Mouse (Mus musculus) forebrain, postnatal 0 days (tissue): ENCODE results near the gene 4931422A03Rik. TPM values are rescaled to one million over a fixed set of nuclear protein-coding genes. Genes with fewer than 3 reads are reported as not detected.

Experiments used
- ATAC-seq: fragments of 200-750 bp; cut with Nextera tagmentation; 2 replicates; pipeline ENCODE4 v1.8.0; 2017; ENCODE audit warnings: mild to moderate bottlenecking, moderate library complexity
- DNase-seq: peaks from one replicate; pipeline ENCODE4 v3.0.0-alpha.2; 2015
- H3K27ac ChIP-seq: fragments of 300-500 bp; sonication (generic); 2 replicates; pipeline ENCODE4 v1.5.1; 2014; ENCODE audit warnings: low read depth, mild to moderate bottlenecking, antibody characterized with exemption, low read length, moderate library complexity, mixed read lengths
- H3K27me3 ChIP-seq: fragments of 300-500 bp; sonication (generic); 2 replicates; pipeline ENCODE4 v1.6.1; 2014; ENCODE audit warnings: mild to moderate bottlenecking, low read length, mixed read lengths; ENCODE audit not compliant: insufficient read depth
- H3K36me3 ChIP-seq: fragments of 300-500 bp; sonication (generic); 2 replicates; pipeline ENCODE4 v1.6.1; 2014; ENCODE audit warnings: mild to moderate bottlenecking, moderate library complexity; ENCODE audit not compliant: insufficient read depth
- H3K4me1 ChIP-seq: fragments of 300-500 bp; sonication (generic); 2 replicates; pipeline ENCODE4 v1.6.1; 2014; ENCODE audit warnings: antibody characterized with exemption; ENCODE audit not compliant: insufficient read depth
- H3K4me2 ChIP-seq: fragments of 300-500 bp; sonication (generic); 2 replicates; pipeline ENCODE4 v1.6.1; 2014; ENCODE audit warnings: low read depth, mild to moderate bottlenecking, moderate library complexity
- H3K4me3 ChIP-seq: fragments of 300-500 bp; sonication (generic); 2 replicates; pipeline ENCODE4 v1.5.1; 2014; ENCODE audit warnings: low read depth, low read length, mixed read lengths
- H3K9ac ChIP-seq: fragments of 300-500 bp; sonication (generic); 2 replicates; pipeline ENCODE4 v1.6.1; 2014; ENCODE audit warnings: mild to moderate bottlenecking
- H3K9me3 ChIP-seq: fragments of 300-500 bp; sonication (generic); 2 replicates; pipeline ENCODE4 v1.6.1; 2016; ENCODE audit warnings: low read length
- CTCF ChIP-seq: sonication (generic); IDR thresholded peaks from 2 replicates; pipeline ENCODE4 v1.5.1; 2016; ENCODE audit warnings: antibody characterized with exemption, control low read depth, low read depth
- WGBS: fragments of 180-500 bp; shearing (Covaris S2); extraction: QIAGEN DNeasy Blood & Tissue Kit; methylation state at CpG from one replicate; pipeline ENCODE4 v1.1.7; 2014; 5-methylcytosine and 5-hydroxymethylcytosine counted together
- polyA plus RNA-seq: library from polyadenylated mRNA; unstranded; fragments of >200 nt; fragmentation: Nextera tagmentation; extraction: Ambion mirVana; gene quantifications from 2 replicates; pipeline ENCODE4 v1.2.1, GENCODE M21; 2015
- total RNA-seq: library from RNA; depleted of rRNA; stranded (reverse); fragments of >200 nt; gene quantifications from 2 replicates; pipeline ENCODE4 v1.2.3, GENCODE M21; 2014

Gene 4931422A03Rik
- total and polyA plus RNA-seq, 2 experiments from 2014 or later, result 0.94 TPM; not detected in 1

DNA sequence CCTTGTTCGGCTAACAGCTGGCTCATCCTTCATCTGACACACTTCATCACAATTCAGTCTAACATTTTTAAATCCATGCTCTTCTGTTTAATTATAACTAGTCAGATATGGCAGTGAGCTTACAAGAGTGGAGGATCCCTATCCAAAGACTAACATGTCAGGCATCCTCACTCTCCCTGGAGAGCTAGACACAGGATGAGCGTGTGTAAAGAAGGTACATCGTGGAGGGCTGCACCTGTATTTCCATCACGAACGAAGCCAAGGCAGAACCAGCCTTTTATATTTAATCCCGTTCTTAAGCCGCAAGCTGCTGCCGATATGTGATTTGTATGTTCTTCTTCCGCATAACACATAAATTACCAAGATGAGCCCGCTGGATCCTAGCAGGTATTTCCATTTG lies 45.0 kb downstream of the 4931422A03Rik start:
- H3K27me3 ChIP-seq, result no peaks in the 10 kb centered on the region
- H3K36me3 ChIP-seq, result no peaks in the 10 kb centered on the region
- no peak for DNase-seq
- TF ChIP-seq CTCF, result no peak
- H3K4me2 ChIP-seq, result no peak overlapping the region
- no peak overlapping the region for H3K4me3 ChIP-seq
- no peaks in the 10 kb centered on the region for H3K9me3 ChIP-seq
- 93% methylated on average over 10 of the region's 10 CpGs for WGBS
- H3K27ac ChIP-seq, result no peak overlapping the region
- ATAC-seq, result no peak
- no peak overlapping the region for H3K9ac ChIP-seq
- H3K4me1 ChIP-seq, result no peaks in the 10 kb centered on the region

DNA sequence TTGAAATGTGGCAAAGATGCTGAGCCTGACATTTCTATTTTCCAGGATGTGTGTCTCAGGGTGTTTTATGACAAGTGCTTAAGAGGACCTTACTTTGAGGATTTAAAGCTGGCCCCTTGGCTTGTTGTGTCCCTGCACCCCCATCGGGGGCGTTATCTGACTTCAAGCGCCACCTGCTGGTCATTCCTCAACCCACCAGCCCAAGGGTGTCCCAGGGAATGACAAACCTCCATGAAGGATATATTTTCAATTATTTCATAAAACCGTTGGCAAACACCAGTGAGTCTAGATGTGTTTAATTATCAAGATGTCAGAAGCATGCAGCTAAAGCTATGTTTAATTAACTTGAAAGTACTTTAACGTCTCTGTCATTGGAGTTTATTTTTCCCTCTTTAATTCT lies 45.9 kb downstream of the 4931422A03Rik start:
- H3K27me3 ChIP-seq, result no peaks in the 10 kb centered on the region
- no peaks in the 10 kb centered on the region for H3K36me3 ChIP-seq
- TF ChIP-seq CTCF, result peak; percentile 92
- H3K4me2 ChIP-seq, result no peak overlapping the region
- no peak overlapping the region for H3K4me3 ChIP-seq
- WGBS, result 5% methylated on average over 5 of the region's 5 CpGs
- no peaks in the 10 kb centered on the region for H3K4me1 ChIP-seq
- no peak overlapping the region for H3K27ac ChIP-seq
- H3K9me3 ChIP-seq, result no peaks in the 10 kb centered on the region
- ATAC-seq (peak; percentile 93), DNase-seq (peak; percentile 88)
- H3K9ac ChIP-seq, result no peak overlapping the region

DNA sequence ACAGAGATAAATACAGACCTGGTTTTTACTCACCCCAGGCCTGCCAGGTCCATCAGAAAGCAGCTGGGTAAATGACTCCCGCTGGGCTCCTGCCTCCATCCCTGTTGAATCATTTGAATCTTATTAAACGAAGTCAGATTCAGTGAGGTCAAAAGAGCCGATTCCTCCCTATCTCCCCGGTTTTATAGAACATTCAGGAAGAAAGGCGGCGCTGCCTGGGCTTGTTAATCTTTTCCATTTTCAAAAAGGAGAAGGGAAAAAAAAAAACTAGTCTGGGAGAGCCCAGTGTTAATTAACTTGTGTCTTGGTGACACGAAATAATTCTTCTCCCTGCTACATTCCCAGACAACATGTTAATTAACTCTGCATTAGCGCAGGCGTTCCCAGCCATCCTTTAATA lies 50.4 kb downstream of the 4931422A03Rik start:
- Histone ChIP-seq H3K27ac (no peak overlapping the region), H3K27me3 (no peaks in the 10 kb centered on the region), H3K4me1 (no peaks in the 10 kb centered on the region), H3K9me3 (no peaks in the 10 kb centered on the region), H3K4me2 (no peak overlapping the region), H3K9ac (no peak overlapping the region), H3K36me3 (no peaks in the 10 kb centered on the region), H3K4me3 (no peak overlapping the region)
- 10% methylated on average over 9 of the region's 9 CpGs for WGBS
- ATAC-seq, result no peak
- TF ChIP-seq CTCF, result no peak
- DNase-seq, result no peak

DNA sequence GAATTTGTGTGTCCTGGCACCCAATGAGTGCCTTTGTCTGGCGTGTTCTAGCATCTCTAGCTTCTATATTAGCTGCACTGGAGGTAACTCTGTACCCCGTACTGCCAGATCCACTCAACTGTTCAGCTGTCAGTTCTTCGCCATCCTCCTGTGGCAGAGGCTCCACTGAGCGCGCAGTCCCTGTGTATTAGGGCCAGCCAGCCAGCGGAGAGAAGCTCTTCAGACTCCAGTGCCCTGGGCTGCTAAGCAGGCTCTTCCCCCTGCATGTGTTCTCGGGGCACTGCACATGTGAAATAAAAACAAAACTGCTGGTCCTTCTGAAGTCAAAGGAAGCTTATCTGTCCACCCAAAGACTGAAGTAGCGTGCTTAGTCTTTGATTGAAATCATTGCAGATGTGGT lies 50.9 kb downstream of the 4931422A03Rik start:
- H3K4me1 ChIP-seq, result no peaks in the 10 kb centered on the region
- ATAC-seq, result no peak
- H3K9me3 ChIP-seq, result no peaks in the 10 kb centered on the region
- TF ChIP-seq CTCF, result no peak
- 47% methylated on average over 8 of the region's 8 CpGs for WGBS
- H3K4me3 ChIP-seq, result no peak overlapping the region
- no peaks in the 10 kb centered on the region for H3K27me3 ChIP-seq
- DNase-seq, result no peak
- no peak overlapping the region for H3K27ac ChIP-seq
- H3K9ac ChIP-seq, result no peak overlapping the region
- H3K36me3 ChIP-seq, result no peaks in the 10 kb centered on the region
- no peak overlapping the region for H3K4me2 ChIP-seq

DNA sequence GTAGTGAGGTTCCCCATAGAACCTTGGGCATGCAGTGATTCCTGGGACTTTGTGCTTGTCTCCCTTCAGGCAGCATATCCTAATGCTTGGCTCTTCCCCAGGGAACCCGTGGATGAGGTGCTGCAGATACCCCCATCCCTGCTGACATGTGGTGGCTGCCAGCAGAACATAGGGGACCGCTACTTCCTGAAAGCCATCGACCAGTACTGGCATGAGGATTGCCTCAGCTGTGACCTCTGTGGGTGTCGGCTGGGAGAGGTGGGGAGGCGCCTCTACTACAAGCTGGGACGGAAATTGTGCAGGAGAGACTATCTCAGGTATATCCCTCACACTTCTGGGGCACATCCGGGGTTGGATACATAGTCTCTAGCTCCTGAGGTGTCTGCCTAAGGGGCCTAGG lies 52.3 kb downstream of the 4931422A03Rik start:
- no peak for DNase-seq
- H3K4me1 ChIP-seq, result no peaks in the 10 kb centered on the region
- no peak overlapping the region for H3K9ac ChIP-seq
- no peak overlapping the region for H3K4me3 ChIP-seq
- no peak for ATAC-seq
- WGBS, result 87% methylated on average over 7 of the region's 7 CpGs
- no peak overlapping the region for H3K27ac ChIP-seq
- no peak for TF ChIP-seq CTCF
- H3K27me3 ChIP-seq, result peaks cover 5% of the 10 kb centered on the region; the same call in 1 of the 2 replicates
- H3K36me3 ChIP-seq, result no peaks in the 10 kb centered on the region
- H3K4me2 ChIP-seq, result no peak overlapping the region
- no peaks in the 10 kb centered on the region for H3K9me3 ChIP-seq

DNA sequence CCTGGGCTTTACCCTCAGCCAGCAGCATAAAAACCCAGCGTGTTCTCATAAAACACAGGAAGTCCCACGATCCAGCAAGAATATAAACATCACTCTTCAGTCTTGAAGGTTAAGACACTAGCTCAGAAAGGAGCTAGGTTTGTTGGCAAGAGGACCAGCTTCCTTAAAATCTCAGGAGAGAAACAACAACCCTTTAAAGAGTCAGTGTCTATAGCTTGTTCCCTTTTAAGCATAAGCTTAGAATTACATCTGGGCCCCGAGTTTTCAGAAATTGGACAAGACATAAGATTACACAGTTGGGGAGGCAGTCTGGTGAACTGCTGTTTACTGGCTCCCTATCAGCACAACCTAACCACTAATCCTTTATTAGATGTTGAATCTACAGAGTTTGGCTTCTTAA lies 56.3 kb downstream of the 4931422A03Rik start:
- 18% methylated on average over 3 of the region's 3 CpGs for WGBS
- Histone ChIP-seq H3K27me3 (peaks cover 5% of the 10 kb centered on the region; the same call in 1 of the 2 replicates), H3K27ac (no peak overlapping the region), H3K36me3 (no peaks in the 10 kb centered on the region), H3K4me1 (0 out of 2 replicates have a peak, but pooled peaks cover 6% of the 10 kb centered on the region), H3K4me3 (no peak overlapping the region), H3K4me2 (0 out of 2 replicates have a peak overlapping the region, but pooled peaks have one; percentile 5), H3K9ac (no peak overlapping the region), H3K9me3 (no peaks in the 10 kb centered on the region)
- no peak for TF ChIP-seq CTCF
- no peak for ATAC-seq
- DNase-seq, result no peak

DNA sequence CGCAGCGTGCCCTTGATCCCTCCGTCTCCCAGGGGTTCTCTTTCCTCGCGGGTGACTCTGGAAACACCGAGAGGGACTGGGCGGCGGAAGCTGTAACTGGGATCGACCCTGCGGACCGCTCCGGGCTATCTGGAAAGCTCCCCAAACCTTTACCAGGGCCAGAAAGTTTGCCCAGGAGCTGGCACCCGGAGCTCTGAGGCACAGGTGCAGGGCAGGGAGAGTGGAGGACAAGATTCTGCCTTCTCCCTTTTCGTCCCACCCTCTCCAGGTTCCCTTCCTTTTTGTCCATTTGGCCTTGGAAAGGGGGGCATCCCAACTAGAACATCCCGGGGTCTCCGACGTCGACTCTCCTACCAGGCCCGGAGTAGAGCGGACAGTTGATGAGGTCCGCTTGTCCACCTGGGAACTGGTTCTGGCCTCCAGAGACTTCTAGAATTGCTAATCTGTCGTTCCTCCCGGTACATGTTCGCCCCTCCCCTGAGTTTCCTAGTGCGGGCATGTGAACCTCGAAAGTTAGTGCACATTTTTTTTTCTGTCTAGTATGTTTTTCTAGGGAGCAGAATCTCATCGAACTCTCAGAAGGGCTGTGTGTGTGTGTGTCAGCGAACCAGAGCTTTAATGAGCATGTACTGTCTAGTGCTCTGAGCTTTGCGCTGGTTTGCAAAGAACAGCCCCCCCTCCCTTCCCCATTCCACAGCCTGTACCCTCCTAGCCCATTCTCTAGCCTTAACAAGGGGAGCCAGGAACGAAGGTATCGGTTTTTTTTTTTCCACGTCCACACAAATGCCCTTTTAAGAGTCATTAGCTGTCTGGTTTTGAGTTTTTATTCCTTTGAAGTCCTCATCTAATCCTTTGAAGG lies 57.1 kb downstream of the 4931422A03Rik start:
- Histone ChIP-seq H3K4me2 (peak overlapping the region; percentile 94), H3K4me1 (0 out of 2 replicates have a peak, but pooled peaks cover 6% of the 10 kb centered on the region), H3K9me3 (no peaks in the 10 kb centered on the region), H3K4me3 (peak overlapping the region; percentile 80), H3K27ac (peak overlapping the region; percentile 72; the same call in 1 of the 2 replicates), H3K9ac (peak overlapping the region; percentile 70), H3K27me3 (peaks cover 5% of the 10 kb centered on the region), H3K36me3 (no peaks in the 10 kb centered on the region)
- no peak for TF ChIP-seq CTCF
- no peak for DNase-seq
- no peak for ATAC-seq
- 1% methylated on average over 30 of the region's 32 CpGs for WGBS
